8 mouse cellular contexts compared by ENCODE assay signal in the genomic region with DNA sequence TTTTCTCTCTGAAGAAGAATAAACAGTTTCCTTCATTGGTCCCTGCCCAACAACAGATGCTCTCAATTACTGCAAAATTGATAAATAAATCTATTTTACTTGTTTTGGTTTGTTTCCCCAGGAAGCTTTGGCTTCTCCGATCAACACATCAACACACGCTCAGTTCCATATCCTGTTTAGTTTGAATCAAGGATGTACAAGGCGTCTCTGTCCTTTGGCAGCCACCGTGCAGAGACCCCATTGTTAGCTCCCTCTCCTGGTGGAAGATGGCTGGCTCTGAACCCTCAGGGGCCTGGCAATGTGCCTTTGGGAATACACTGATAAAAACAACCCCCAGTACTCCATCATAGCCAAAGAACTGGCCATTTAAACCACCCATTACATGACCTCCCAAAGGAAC. TPM values are rescaled to one million over a fixed set of nuclear protein-coding genes. Genes with fewer than 3 reads are reported as not detected.
DNase-seq lines count a peak whose midpoint lies in the region; ATAC-seq and TF ChIP-seq lines count a peak whose summit lies in the region.
"Had no signal": no experiment of that assay in that cellular context is flagged by ENCODE, and none has a peak within 500 bp of the region (broad histone marks: within the 10 kb centered on the region; RNA-seq: fewer than 3 reads in every experiment).

No protein-coding gene starts in this region.

- no peak for ATAC-seq in heart, postnatal 0 days (ENCODE audit: insufficient read depth, low read depth)
- ATAC-seq in liver, postnatal 0 days = no peak
- ATAC-seq in liver, embryonic 11.5 days (replicated peaks; ENCODE audit: low FRiP score) = no peak

- H3K4me1 ChIP-seq in heart, postnatal 0 days (ENCODE audit: control insufficient read depth, insufficient read depth) = no peaks in the 10 kb centered on the region
- no peaks in the 10 kb centered on the region for H3K4me1 ChIP-seq in liver, postnatal 0 days (ENCODE audit: insufficient read depth)
- no peaks in the 10 kb centered on the region; the same call in 1 of the 2 replicates for H3K4me1 ChIP-seq in liver, embryonic 11.5 days (replicated peaks; ENCODE audit: control insufficient read depth, insufficient read depth, low read length)

- TF ChIP-seq EP300 in heart, postnatal 0 days (IDR thresholded peaks at IDR 0.05; ENCODE audit: low read depth) = no peak
- no peak for TF ChIP-seq EP300 in liver, postnatal 0 days (IDR thresholded peaks at IDR 0.05; ENCODE audit: low read depth)

- no peaks in the 10 kb centered on the region for H3K9me3 ChIP-seq in heart, postnatal 0 days (replicated peaks; ENCODE audit: control insufficient read depth, low read length)
- no peaks in the 10 kb centered on the region for H3K9me3 ChIP-seq in liver, postnatal 0 days (ENCODE audit: low read length)
- H3K9me3 ChIP-seq in liver, embryonic 11.5 days (ENCODE audit: control insufficient read depth, low read length) = no peaks in the 10 kb centered on the region
- H3K9me3 ChIP-seq: heart, embryonic 10.5 days had no signal

- no peak overlapping the region for H3K4me3 ChIP-seq in heart, postnatal 0 days (ENCODE audit: low read depth, low read length)
- H3K4me3 ChIP-seq in liver, postnatal 0 days (ENCODE audit: low read depth, low read length) = no peak overlapping the region
- H3K4me3 ChIP-seq in liver, embryonic 11.5 days (ENCODE audit: low read depth, low read length) = no peak overlapping the region
- H3K4me3 ChIP-seq: heart, embryonic 10.5 days had no signal

- H3K36me3 ChIP-seq in heart, postnatal 0 days (replicated peaks; ENCODE audit: control insufficient read depth, insufficient read depth, low read length) = no peaks in the 10 kb centered on the region
- no peaks in the 10 kb centered on the region for H3K36me3 ChIP-seq in liver, postnatal 0 days (replicated peaks; ENCODE audit: insufficient read depth, low read length)
- H3K36me3 ChIP-seq in liver, embryonic 11.5 days (ENCODE audit: control insufficient read depth, insufficient read depth, low read length) = no peaks in the 10 kb centered on the region
- H3K36me3 ChIP-seq: heart, embryonic 10.5 days had no signal

- no peak for DNase-seq in heart, postnatal 0 days (ENCODE audit: low spot score)
- DNase-seq in heart, postnatal 4 days = no peak
- peak; percentile 10 for DNase-seq in liver, postnatal 0 days
- DNase-seq in liver, embryonic 11.5 days (ENCODE audit: low spot score) = no peak
- peak; percentile 33 to 34 for DNase-seq in kidney, postnatal 4 days
- peak; percentile 68 for DNase-seq in lung, postnatal 36 days
- DNase-seq in urinary bladder, postnatal 14 days (ENCODE audit: low spot score) = no peak

- no peak overlapping the region for H3K4me2 ChIP-seq in heart, postnatal 0 days (ENCODE audit: low read depth, low read length)
- H3K4me2 ChIP-seq in liver, postnatal 0 days (ENCODE audit: low read depth, low read length) = no peak overlapping the region
- H3K4me2 ChIP-seq in liver, embryonic 11.5 days = no peak overlapping the region

- peak; percentile 11; the same call in 1 of the 2 replicates for TF ChIP-seq CTCF in heart, postnatal 0 days (IDR thresholded peaks at IDR 0.05; ENCODE audit: low read depth)
- TF ChIP-seq CTCF in liver, postnatal 0 days (IDR thresholded peaks at IDR 0.05; ENCODE audit: low read depth) = 0 out of 2 replicates have a peak, but pooled peaks have one; percentile 19

- H3K27ac ChIP-seq in heart, postnatal 0 days (ENCODE audit: low read depth) = no peak overlapping the region
- no peak overlapping the region for H3K27ac ChIP-seq in liver, postnatal 0 days (ENCODE audit: low read depth)
- no peak overlapping the region for H3K27ac ChIP-seq in liver, embryonic 11.5 days (ENCODE audit: low read depth, low read length)

- 55% methylated on average over 4 of the region's 4 CpGs for WGBS in heart, postnatal 0 days
- WGBS in liver, postnatal 0 days (ENCODE audit: insufficient replicate concordance) = 47% methylated on average over 4 of the region's 4 CpGs
- 57% methylated on average over 4 of the region's 4 CpGs for WGBS in liver, embryonic 11.5 days

- H3K27me3 ChIP-seq in heart, postnatal 0 days (ENCODE audit: control insufficient read depth, insufficient read depth, low read length) = no peaks in the 10 kb centered on the region
- no peaks in the 10 kb centered on the region for H3K27me3 ChIP-seq in liver, postnatal 0 days (ENCODE audit: insufficient read depth, low read length)
- H3K27me3 ChIP-seq in liver, embryonic 11.5 days (replicated peaks; ENCODE audit: control insufficient read depth, insufficient read depth, low read length) = no peaks in the 10 kb centered on the region

- no peak overlapping the region for H3K9ac ChIP-seq in heart, postnatal 0 days (replicated peaks; ENCODE audit: low read depth, low read length)
- H3K9ac ChIP-seq in liver, postnatal 0 days (replicated peaks) = no peak overlapping the region
- no peak overlapping the region for H3K9ac ChIP-seq in liver, embryonic 11.5 days (ENCODE audit: low read depth, low read length)

RNA-seq across cellular contexts. Expression of gene Mettl24, which starts 42.0 kb away (rescaled TPM):
- total RNA-seq in heart, postnatal 0 days (2014; rRNA removed; ENCODE audit: low replicate concordance) = 0.43 and 4.7 TPM in 2 replicates
- polyA plus RNA-seq in heart, postnatal 0 days (2015; fragmentation: Nextera tagmentation; extraction: Ambion mirVana) = 2.9 and 3.0 TPM in 2 replicates
- 1 to 10 TPM; 2.2 to 2.6 TPM for total RNA-seq in heart, postnatal 4 days (2021)
- polyA plus RNA-seq in liver, postnatal 0 days (2015; fragmentation: Nextera tagmentation; extraction: Ambion mirVana) = 0.30 and 0.45 TPM in 2 replicates
- 1.1 and 1.7 TPM in 2 replicates for polyA plus RNA-seq in liver, embryonic 11.5 days (2014; fragmentation: Nextera tagmentation; extraction: Ambion mirVana)

Comparison
In these comparisons a context has a peak if more than half of its experiments do, and no peak if none do; other contexts are left out.
1. DNase-seq: peak in liver, postnatal 0 days (single experiment), kidney, postnatal 4 days (2 of 2) and lung, postnatal 36 days (single experiment); none in heart, postnatal 0 days (single experiment), heart, postnatal 4 days (single experiment), liver, embryonic 11.5 days (single experiment) and urinary bladder, postnatal 14 days (single experiment).